Mouse (Mus musculus) testis, postnatal 10 days (tissue): ENCODE data around the gene Zkscan4.
"Not testable (repeated sequence)": the region's sequence is repeated elsewhere in the genome, so short reads cannot be mapped to it uniquely, and the experiment has no call there.

ENCODE experiments used
- DNase-seq: peaks from one replicate; pipeline ENCODE4 v3.0.0; 2021; ENCODE audit warnings: low spot score

Zkscan4 gene

DNA sequence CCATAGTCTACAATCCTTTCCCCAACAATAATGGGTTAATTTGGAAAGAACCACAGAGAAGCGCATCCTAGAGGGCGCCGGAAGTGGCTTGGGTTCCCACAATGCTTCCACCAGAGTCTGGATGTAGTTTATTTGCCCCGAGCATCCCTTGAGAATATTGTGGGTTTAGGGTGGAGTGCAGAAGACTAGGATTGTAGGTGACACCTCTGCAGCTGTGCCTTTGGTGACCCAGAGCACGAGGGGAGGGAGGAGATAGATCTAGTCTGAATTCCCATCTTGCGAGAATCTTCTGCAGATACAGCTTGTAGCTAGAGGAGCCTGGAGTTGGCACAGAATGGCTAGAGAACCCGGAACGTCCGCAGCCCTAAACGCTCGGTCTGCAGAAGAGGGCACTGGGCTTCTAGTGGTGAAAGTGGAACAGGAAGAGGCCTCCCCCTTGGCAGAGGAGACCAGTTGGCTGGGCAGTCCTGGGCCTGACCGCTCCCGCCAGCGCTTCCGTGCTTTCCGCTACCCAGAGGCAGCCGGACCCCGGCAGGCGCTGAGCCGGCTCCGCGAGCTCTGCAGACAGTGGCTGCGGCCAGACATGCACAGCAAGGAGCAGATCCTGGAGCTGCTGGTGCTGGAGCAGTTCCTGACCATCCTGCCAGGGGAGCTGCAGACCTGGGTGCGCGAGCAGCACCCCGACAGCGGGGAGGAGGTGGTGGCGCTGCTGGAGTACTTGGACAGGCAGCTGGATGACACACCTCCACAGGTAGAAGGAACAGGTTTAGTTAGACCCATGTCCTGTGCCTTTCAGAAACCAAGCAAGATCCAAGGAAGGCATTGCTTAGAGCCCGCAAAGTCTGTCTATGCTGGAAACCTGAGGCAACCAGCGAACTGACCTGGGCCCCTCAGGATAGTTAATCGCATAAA lies at the start of gene Zkscan4, which contains the start of gene Gm10065:
Gene Zkscan4, plus strand, starts transcription at position 149 of the 912 bp plus-strand sequence.
Gene Gm10065, minus strand, starts transcription at position 683 of the 912 bp plus-strand sequence.
- peak; percentile 71 for DNase-seq

DNA sequence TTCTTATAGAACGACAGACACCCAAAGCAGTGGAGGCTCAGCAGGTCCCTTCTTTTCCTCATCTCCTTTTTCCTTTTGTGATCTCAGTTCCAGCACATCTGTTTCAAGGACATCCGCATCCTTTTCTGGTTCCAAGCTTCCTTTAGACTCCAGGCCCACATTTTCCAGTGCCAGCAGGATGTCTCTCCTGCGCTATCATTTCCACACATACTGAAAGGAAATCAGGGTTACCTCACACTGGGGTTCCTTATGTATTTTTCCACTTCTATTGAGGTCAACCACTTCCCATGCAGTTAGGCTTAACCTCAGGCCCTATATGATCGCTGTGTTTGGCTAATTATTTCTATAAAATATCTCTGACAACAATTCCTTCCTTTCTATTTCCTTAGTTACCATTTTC lies 43.2 kb upstream of the Zkscan4 start:
- DNase-seq = no peak

DNA sequence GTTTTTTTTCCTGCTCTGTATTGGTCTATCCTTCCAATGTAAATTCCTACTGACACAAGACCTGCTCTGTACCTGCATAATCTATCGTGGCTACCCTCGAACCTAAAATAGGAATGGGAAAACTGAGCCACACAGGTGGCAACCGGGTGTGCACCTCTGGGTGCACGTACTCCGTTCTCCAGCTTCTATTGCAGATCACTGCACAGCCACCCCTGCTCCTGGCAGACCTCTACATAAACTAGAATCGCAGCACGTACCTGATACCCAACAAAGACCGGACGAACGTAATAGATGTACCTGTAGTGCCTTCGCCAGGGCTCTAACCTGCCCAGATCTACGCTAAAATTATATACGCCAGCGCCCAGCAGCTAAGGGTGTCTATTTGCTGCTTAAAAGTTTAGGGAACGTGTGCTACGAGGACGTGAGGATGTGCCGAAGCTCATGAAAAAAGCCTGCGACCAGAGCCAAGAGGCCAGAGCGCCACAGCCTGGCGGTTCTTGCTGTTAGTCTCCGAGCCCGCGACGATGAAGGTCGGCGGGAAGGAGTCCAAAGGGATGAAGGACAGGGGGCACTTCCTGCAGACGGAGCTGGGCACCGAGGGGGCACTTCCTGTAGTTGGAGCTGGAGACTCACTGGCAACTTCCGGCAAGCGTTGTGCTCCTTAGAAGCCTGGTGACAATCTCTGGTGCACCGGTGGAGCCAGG lies 38.1 kb upstream of the Zkscan4 start, which contains the start of gene Pgbd1:
Gene Pgbd1, minus strand, starts transcription at position 556 of the 704 bp plus-strand sequence.
- DNase-seq = peak; percentile 73

DNA sequence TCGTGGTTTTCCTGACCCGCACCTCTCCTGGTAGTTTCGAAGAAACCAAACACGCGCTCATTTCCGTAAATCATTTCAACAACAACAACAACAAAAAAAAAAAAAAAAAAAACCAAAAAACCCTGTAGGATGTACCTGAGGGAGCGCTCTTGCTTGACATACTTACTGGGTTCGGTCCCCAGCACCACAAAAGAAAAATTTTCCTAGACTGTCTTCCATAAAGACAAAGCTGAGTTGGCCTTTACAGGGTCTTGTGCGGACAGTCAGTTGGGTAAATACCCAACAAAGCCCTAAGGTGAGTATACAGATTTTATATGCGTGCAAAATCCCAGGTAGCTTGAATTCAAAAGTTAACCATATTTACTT lies 37.5 kb upstream of the Zkscan4 start:
- no peak for DNase-seq

DNA sequence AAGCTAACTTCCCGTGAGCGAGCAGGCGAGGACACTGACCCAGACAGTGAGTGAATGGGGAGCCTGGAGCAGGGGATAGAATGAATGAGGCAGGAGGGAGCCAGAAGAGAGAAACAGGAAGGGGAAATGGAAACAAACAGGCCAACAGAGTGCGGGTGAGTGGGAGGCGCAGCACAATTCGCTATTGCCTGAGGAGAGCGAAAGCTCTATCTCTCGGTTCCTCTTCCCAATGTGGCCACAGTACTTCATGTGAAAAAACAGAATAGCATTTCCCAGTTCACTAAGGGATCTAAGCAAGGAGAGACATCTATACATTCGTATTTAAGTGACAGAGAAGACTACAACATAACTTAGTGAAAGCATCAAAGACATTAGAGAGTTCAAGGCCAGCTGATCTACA lies 31.9 kb upstream of the Zkscan4 start:
- no peak for DNase-seq

DNA sequence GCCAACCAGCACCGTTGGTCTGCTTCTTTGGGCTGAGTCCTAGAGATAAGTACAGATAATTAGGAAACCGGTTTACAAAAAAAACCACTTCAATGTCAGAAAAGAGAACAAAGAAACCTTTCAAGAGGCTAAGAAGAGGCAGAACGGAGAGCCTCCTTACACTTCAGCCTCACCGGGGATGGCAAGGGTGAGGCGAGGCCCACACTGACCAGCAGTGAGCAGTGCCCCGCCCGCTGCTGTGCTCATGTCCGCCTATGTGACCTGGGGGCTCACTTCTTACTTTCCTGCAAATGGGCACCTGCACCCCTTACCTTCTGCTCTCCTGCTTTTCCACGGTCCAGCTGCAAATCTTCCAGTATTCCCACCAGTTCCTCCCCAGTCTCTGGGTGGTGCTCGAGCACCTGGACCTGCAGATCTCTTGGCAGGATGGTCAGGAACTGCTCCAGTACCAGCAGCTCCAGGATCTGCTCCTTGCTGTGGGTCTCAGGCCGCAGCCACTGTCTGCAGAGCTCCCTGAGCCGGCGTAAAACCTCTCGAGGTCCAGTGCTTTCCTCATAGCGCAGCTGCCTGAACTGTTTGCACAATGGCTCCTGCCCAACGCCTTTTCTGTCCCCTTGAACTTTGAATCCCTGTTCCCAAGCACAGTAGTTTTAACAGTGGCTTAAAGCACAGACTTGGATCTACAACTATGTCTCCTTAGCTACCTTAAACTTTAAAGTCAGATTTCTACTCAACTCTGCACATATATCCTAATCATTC lies 30.7 kb upstream of the Zkscan4 start:
- no peak for DNase-seq

DNA sequence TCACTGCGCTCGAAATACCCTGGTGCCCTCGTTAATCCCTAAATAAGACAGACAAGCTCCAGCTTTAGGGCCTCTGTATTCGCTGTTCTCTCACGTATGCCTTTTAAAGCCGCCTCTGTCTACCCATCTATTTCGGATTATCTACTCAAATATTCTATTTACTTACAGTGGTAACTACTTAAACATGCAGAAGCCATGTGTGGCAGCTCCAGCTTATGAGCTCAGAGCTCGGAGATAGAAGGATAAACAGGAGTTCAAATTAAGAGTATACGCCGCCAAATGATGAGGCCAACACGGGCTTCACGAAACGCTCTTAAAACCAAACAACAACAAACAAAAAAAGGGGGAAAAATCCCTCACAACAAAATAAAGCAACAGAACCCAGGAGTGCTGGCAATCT lies 25.7 kb upstream of the Zkscan4 start:
- no peak for DNase-seq

DNA sequence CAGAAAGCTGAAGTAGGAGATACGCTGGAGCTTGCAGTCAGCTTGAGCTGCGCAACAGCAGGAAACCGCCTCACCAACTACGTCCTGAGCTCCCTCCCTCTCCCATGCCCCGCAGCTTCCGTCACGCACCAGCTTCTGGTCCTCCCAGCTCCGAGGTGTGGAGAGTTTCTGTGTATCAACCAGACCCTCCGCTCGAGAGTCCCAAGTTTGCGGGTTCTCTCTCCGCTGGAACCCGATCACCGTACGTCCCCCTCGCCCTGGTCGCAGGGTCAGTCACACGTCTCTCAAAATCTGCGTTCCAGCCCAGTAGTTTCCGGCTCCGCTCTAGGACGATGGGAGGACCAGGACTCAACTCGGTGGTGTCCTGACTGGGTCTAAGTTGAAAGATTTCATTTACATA lies 25.3 kb upstream of the Zkscan4 start, which contains the start of gene Zscan26:
Gene Zscan26, minus strand, starts transcription at position 282 of the 400 bp plus-strand sequence.
- peak; percentile 77 for DNase-seq

DNA sequence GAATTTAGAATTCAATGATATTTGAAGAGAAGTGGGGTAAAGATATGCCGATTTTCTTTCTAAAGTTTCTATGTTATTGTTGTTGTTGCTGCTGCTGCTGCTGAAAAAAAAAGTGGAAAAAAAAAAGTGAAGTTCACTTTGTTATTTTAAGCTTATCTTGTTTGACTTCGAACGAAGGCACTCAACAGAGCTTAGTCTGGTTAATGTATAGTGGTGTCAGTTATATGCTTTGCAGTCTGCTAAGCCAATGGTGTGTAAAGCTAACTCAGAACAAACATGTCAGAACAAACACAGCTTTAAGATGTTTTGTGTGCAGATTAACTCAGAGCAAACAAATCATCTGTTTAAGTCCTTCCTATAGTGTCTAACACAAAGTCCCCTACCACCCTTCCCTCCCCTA lies 24.6 kb upstream of the Zkscan4 start:
- DNase-seq = no peak

DNA sequence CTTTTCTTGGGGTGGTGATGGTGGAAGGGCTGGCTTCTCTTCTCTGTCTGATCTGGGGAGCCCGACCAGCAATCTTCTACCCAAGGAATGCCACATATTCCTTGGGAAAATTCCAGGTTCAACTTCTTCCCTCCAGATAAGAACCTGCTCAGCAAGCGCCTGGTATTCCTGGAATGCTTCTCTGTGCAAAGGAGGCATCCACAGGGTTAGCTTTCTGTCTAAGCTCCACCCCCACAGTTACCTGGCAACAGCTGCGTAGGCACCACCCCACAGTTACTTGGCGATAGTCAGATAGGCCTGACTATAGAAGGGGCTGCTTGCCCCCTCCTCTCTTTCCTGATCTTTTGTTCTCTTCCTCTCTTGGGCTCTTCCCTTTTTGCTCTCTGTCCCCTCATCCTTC lies 22.4 kb upstream of the Zkscan4 start:
- DNase-seq = no peak

DNA sequence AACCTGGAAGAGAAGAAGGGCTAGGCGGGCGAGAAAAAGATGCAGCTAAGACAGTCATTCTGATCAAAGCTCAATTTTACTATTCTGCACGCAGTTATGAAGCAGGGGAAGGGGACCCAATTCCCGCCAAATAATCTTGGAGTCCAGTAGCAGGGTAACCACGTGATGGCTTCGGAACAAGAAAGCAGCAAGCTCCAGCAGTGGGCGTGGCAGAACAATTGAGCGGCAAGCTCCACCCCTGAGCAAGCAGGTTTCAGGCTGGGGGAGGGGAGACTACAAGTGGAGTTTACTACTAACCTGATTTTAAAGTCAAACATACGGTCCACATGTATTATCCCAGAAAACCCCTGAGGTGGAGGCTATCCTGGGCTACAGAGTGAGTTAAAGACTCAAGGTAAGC lies 16.2 kb upstream of the Zkscan4 start:
- not testable (repeated sequence) for DNase-seq

DNA sequence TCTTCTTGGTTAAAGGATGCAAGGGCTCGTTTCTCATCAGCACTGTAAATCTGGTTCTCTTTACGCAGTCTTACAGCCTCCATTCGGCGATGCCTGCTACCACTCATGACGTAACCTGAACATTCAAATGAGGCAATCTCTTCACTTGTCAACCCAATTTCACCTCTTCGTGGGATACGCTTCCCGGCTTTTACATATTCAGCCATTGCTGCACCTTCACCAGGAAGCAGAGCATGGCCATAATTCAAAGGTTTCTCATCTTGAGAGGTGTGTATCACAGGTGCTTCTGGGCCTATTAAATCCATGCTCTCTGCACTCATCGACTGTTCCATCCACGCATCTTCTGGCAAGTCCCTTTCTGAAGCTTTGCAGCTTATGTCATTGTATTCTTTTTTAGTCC lies 11.4 kb upstream of the Zkscan4 start:
- DNase-seq = no peak

DNA sequence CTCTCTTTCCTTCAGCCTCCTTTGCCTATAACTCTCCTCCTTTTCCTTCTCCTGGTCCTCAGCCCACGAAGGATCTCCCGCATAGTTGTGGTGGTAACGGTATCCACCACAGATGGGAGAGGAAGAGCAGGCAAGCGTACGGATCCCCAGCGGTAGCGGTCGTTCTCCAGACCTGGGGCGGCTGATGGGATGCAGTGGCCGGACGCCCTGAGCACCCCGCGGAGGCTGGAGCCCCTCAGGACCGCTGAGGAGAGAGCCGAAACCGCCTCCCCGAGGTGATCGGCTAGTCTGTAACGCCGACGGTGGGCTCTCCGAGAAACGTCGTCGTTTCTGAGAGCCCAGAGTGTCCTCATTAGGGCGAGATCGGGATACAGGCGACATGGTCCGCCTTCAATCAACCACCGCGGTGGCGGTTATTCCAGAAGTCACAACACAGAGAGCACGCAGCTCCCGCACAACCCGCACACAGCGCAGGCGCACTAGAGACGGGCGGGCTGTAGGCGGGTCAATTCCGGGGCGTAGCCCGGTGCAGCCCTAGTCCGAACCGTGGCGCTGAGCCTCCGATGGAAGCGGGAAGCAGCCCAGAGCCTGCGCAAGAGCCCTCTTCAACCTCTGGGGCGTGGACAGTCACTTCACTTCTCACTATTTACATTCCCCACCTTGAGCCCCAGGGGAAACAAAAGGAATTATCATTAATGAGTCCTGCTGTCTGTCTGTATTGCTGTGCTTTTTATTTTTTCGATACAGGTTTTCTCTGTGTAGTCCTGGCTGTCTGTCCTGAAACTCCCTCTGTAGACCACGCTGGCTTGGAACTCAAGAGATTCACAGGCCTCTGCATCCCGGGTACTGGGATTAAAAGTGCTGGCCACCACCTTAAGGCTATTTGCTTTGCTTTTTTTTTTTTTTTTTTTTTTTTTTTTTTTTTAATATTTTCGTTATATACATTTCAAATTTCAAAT lies 10.4 kb upstream of the Zkscan4 start, which contains the start of gene Nkapl:
Gene Nkapl, minus strand, starts transcription at position 449 of the 959 bp plus-strand sequence.
- DNase-seq = peak; percentile 83

DNA sequence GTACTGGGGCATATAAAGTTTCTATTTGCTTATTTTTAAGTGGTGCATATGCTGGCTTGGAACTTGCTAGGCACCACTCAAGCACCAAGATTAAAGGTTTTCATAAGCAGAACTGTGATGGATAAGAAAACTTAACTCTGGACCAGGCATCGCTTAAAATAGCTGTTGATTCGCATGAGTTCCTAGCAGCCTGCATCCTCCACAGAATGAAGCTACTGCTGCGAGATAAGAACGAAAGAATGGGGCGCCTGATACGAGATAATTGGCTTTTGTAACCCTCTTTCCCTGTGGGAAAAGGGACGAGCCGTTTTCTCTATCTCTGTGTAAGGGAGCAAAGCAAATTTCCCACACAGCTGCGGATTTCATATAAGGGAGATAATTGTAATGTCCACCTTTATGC lies 9.6 kb upstream of the Zkscan4 start:
- DNase-seq = no peak

DNA sequence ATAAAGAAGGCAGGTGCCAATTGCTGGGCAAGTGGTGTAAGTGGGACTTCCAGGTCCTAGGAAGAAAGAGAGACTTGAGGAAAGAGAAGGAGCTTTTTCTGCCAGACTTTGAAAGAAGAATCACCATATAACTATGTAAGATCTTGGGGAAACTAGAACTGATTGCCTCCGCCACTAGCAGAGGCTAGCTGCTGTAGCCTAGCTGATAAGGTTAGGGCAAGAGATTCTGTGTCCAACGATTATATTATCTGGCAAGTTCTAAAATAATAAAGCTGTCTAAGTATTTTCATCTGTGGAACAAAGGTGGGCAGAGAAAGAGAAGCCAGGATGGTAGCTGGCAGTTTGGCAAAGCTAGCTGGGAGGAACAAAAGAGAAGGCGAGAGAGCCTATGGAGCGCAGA lies 6.3 kb upstream of the Zkscan4 start:
- DNase-seq = no peak

DNA sequence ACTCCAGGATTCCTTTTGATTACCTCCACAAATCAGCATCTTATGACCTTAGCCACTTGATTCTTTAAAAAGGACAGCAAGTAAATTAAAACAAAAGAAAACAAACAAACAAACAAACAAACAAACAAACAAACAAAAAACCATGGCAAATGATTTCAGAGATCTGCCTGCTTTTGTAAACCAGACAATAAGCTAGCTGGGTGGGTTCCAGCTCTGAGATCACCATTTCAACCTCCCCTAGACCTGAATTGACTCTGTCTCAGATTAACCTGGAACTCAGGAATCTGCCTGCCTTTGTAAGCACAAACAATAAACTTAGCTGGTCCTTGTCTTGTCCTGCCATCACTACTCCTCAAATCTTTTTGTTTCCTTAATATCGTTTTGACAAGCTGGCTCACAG lies 8.2 kb downstream of the Zkscan4 start:
- DNase-seq = no peak

DNA sequence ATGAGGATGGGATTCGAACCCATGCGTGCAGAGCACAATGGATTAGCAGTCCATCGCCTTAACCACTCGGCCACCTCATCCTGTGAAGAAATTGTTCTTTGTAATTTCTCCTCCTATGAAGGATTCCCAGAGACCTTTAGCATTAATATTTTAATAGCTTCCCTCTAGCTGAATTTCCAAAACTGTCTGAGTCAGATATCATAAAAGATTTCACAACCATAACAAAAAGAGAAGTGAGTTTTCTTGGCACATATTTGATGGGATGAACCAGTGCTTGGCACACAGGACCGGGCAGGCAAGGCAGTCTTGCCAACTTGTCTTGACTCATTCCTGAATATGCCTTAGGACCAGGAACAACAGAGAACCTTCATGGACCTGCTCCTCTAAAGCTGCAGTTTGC lies 14.1 kb downstream of the Zkscan4 start:
- DNase-seq = no peak

DNA sequence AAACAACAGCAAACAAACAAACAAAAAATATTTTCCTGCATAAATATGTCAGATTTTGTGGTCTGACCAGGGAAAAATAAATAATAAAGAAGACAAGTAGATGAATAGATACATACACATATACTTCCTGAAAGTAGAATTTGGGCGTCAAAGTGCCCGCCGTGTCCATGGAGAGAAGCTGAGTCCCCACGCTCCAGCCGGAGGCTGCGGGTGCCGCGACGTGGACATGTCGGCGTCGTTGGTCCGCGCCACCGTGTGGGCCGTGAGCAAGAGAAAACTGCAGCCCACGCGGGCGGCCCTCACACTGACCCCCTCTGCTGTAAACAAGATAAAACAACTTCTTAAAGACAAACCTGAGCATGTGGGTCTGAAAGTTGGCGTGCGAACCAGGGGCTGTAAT lies 16.4 kb downstream of the Zkscan4 start, which contains the start of gene AK157302:
Gene AK157302, plus strand, starts transcription at position 144 of the 400 bp plus-strand sequence.
- no peak for DNase-seq

DNA sequence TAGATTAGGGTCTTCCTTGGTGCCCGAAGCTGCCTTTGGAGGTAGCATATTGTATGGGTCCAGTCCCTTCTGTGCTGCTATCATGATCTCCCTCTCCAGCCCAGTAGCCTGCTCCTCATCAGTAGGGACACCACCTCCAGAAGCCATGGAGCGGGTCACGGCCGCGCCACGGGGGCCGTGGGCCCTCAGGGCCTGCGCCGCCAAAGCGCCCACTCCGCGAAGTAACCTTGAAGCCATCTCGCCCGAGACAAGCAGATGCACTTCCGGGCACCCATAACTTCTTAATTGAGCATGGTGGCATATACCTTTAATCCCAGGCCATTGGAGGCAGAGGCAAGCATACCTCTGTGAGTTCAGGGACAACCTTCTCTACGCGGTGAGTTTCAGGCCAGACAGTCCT lies 22.5 kb downstream of the Zkscan4 start, which contains the start of gene Gm11273:
Gene Gm11273, minus strand, starts transcription at position 237 of the 400 bp plus-strand sequence.
- DNase-seq = not testable (repeated sequence)

DNA sequence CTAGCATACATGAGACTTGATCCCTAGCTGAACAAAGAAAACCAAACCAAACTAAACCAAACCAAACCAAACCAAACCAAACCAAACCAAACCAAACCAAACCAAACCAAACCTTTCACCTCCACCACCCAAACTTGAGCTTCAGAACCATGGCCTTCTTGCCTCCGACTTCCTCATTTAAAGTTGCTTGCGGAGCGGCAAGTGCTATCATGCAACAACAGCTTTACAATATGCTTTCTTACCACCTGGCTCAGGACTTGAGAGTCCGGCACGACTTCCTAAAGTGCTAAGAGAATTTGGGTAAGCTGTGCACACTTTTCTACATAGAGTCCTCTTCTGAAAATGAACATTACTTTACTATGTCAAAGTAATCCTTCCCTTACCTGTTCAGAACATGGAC lies 23.6 kb downstream of the Zkscan4 start:
- no peak for DNase-seq

DNA sequence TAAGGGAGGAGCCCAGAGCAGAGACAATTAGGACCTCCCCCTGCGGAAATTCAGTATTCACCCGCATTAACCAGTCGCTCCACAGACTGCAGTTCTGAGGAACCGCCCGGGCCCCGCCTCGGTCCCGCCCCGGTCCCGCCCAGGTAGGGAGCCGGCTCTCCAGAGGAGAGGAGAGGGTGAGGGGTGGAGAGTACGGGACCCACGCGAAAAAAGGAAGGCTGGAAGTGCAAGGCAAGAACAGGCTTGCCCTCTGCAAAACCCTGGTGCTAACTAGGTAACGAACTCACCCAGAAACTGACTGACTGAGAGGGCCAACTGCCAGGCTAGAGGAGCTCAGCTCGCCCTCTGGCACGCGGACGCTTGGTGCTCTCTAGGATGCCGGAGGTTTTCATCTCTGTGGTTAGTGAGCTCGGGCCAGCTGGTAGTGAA lies 27.5 kb downstream of the Zkscan4 start:
- DNase-seq = peak; percentile 85
